Mouse (Mus musculus) left cerebral cortex, postnatal 25 days (tissue): ENCODE measurements at regions not wholly inside any gene's neighbourhood (a gene's known extent, or its start where the extent isn't known, plus 50 kb on each side); places are given as distances from the start of the nearest gene placed in this dataset.
A peak's percentile ranks its signal among the peaks of the same experiment; 100 is the strongest.

Experiments
- DNase-seq, 2 experiments: peaks; one replicate each; pipeline ENCODE4 v3.0.0; 2022; ENCODE audit warnings: low spot score in 2 of 2, mixed read lengths in 1 of 2
- intact Hi-C: fragments of 180-260 bp; cut with DNase I; formaldehyde crosslinking; loops from one replicate; pipeline ENCODE4 v1.15.1; 2025

DNA sequence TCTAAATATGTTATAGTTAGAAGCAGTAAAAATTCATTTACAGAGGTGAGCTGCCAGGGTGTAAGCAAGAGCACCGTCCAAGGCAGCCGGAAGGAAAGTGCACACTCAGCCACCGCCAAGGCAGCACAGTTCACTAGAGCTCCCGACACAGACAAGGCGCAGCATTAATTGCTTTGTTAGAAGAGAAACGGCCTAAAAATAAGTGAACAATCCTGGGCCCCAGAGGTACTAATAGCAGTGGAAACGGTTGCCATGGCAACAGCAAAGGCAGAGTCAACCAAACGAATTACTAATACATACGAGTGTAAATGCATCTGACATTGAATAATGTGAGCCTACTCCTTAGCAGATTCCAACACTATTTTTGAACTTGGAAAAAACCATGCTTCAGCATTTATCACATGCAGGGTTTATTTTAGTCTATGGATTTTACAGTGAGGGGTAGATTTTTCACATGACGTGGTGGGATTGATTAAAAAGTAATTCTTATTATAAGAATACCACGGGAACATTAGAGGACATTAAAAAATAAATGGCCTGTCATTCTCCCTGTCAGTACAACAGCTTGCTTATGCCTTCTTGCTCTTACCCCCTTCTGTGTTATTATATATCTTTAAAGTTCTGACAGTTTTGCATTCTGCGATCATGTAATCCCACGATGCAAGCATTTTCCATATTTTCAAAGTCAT lies 62.5 kb downstream of the Cavin4 start:
- peak; percentile 56 to 68 for DNase-seq
- intact Hi-C loops = no loop called here

DNA sequence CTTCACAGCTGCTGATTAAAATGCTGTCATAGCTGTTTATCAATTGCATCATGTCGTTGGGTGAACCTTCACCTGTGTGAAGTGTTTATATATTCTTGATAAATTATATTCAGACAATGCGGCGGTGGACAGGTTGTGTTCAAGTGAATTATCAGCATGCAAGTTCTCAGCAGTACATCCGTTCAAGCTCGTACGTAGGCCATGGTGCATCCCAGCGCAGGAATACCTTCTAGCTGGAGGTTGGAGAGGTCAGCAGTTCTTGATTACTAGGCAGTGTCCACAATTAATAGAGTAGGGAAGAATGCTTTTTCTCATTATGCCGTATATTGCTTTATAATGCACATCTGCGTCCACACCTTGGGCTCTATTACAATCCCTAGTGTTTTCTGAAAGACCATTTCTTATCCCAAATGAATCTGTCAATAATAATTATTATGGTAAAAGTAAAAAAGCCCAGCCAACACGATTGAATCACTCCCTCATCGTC lies 63.1 kb downstream of the Cavin4 start:
- no peak for DNase-seq
- intact Hi-C loops = no loop called here

DNA sequence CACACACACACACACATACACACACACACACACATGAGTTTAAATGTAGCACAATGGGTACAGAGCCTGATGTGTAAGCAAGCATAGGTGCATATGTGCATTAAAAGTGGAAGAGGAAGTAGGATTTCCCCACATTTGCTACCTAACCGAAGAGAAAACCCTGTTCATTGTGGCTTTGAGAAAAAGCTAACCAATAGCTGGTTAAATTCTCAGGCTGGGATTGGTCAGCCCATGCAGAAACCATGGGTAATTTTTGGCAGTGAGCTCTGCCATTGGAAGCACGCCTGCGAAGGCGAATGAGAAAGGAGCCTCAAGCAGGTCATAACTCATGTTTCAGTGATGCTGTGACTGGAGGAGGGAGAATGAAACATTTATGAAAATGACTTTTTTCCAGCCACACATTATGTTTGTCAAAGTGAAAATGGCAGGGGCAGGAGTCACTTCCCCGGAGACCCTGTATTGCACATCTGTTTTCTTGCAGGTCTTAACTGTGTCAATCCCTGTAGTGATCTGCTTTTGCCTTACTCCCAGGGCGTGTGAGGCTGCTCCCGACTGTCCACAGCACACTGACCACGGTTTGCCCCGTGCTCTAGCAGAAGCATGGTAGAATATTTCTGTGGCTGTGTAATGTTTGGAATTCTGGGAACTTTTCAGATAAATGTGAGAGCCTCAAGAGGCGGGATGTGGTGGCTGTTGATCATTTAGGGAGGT lies 71.7 kb downstream of the Cavin4 start:
- intact Hi-C loops = no loop called here
- no peak for DNase-seq

DNA sequence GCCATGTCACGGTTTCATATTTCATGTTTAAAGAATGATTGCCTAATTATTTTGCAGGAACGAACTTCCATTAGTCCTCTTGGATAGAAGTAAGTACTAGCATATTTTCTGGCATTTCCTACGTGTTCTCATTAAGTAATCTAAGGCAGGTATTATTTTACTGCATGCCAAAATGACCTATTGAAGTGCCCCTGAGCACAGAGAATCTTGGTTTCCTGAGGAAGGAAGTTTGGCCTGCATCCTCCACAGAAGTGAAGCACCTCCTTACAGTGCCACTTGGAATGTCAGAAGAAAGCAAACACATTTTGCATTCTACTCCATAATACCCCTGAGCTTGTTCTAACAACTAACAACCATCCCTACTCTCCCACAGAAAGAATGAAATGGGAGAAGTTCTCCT lies 82.9 kb downstream of the Cavin4 start:
- intact Hi-C loops = no loop called here
- no peak for DNase-seq

DNA sequence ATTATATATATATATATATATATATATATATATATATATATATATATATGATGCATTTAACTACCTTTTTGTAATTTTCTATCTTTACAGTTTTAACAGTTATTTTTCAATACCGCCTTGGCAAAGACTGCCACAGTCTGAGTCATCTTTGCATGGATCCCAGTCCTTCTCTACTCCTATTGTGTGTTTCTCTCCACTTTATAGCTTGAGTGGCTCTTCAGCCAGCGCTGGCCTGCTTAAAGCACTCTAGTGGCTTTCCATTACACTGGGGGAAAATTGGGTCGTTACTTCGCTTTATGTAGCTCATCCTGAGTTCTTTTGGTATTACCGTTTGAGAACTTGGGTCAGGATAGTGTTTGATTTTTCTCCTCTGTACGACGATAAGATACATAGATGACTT lies 86.3 kb downstream of the Cavin4 start:
- intact Hi-C loops = no loop called here
- DNase-seq = no peak

DNA sequence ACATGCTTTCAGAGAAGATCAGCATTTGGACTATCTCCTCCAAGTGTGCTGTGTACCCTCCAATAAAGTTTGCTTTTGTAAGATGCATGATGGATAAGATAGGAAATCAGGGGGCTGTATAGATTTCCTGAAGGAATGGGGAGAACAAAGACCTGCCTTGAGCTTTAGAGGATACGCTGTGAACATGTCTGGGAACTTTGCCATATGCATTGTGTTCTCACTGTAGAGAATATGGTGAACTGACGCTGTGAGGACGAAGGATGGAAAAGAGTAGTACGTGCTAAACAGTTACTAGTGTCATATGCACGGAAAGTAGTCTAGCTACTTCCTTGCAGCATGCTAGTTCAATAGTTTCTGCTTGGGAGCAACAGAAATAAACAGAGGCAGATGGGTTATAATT lies 86.8 kb downstream of the Cavin4 start:
- intact Hi-C loops = no loop called here
- DNase-seq = no peak

DNA sequence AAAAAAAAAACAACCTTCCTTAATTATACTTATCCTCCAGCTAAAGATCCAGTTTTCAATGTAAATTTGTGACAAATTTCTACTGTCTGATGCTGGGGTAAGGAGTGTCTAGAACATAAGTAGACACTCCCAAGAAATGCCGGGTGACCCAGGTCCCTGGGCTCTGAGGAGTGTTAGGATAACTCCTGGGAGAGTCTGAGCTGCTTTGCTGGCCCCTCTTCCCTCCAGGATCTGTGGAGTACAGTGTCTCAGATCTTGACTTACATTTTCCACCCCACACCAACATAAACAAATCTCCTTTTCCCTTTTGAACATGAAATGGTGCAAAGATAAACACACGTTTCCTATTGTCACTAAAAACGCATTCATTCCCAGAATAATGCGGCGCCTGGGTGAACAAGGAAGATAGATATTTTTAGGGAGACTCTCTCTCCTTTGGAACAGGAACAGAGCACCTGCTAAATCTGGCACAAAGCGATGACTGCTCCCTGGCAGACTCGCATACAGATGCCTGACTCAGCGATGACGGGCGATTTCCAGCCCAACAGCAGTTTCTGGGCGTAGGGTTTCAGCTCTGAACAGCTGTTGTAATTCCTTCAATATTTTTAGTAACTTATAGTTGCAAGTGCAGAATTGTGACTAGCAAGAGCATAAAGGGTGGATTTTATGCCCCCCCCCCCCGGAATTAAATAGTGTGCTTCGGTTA lies 91.3 kb downstream of the Cavin4 start:
- intact Hi-C loops = no loop called here
- DNase-seq = peak; percentile 75 to 92

DNA sequence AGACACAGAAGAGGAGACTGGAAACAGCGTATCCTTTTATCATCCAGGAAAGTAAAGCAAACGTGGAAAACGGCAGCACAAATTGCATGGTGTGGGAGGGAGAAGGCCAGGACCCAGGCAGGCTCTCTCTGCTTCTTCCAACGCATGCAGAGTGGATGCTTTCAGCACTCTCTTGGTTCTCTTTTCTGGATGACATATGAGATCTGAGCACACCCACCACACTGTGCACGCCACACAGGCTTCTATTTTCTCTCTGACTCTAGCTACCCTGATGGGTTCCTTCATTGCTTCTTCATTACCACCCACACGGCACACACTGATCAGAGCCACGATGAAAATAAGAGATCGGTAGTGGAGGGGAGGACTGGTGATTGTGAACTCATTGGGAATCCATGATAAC lies 97.3 kb downstream of the Cavin4 start:
- DNase-seq = peak in 1 of 2 experiments; percentile 11
- intact Hi-C loops = no loop called here

DNA sequence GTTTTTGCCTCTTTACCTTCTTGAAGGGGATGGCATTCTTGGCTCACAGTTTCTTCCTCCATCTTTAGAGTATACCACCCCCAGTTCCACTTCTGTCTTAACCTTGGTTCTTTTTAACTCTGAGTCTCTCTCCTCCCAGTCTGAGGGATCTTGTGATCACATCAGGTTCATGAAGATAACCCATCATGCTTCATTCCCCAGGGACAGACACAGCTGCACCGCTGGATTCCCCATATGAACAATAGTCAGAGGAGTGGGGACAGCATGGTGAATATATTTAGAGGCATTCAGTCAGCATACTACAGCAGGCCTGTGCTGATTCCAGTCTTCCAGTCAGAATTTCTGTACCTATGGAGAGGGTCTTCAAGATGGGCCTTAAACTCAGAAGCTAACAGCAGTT lies 103.1 kb downstream of the Cavin4 start:
- no peak for DNase-seq
- intact Hi-C loops = no loop called here

DNA sequence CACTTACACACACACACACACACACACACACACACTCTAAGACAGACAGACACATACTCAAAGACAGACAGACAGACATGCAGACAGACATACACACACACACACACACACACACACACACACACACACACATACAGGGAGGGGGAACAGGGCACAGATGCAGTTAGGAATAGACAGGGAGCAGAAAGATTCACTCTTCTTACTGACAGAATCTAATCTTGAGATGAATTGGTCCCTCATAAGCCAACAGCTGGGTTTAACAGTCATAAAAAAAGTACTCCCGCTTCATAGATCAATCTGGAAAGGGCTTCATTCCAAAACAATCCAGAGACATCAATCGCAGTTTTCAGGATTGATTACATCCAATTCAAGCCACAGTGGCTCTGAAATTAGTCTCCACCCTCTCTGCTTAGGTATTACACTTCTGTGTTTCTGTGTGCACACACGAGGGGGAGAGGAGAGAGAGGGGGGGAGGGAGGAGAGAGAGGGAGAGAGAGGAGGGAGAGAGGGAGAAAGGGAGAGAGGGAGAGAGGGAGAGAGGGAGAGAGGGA lies 107.2 kb downstream of the Cavin4 start:
- intact Hi-C loops = loop anchor here (5.0 to 10.0 kb wide), 2 partner anchors 78 to 554 kb away; no protein-coding TSS in a partner anchor
- no peak for DNase-seq

DNA sequence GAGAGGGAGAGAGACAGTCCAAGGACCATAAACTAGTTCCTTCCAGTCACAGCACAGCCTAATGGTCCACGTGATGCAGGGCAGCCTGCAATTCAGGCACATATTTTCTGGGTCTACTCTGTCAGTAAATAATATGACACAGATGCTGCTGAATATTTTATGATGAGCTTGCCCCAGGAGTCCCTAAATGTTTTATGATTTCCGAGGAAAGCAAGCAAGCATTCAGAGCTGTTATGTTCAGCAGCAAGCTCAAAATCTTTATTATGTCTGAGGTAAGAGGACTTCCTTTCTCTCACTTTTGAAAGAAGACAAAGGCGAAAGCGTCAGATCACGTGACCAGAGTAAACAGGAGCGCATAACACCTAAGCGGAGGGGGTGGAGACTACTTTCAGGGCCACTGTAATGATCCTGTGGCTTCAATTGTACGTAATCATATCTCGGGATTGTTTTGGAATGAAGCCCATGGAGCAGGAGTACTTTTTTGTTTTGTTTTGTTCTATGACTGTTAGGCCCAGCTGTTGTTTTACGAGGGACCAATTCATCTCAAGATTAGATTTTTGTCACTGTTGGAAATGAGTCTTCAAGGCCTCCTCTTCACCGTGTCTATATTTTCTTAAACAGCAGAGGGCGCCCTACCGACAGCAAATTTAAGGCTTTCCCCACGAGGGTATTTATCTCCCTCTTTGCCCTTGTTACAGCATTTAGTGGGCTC lies 107.8 kb downstream of the Cavin4 start:
- peak; percentile 67 to 81 for DNase-seq
- intact Hi-C loops = loop anchor here (5.0 to 10.0 kb wide), 2 partner anchors 79 to 554 kb away; no protein-coding TSS in a partner anchor

DNA sequence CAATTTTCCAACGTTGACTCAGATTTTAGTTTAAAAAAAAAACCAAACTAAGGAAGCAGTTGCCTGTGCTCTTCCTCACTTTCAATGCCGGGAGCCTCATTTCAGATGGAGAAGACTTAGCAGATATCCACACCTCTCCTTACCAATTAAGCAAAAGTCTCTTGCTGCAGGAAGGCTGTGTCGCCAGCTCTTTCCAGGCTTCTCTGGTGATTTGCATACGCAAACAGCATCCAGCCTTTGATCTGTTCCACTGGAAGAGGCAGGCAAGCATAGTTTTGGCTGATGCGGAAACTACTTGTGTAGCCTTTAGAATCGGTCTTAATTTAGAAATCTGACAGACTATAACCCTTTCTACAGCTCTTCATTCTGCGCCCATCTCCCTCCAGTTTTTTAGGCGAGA lies 108.5 kb downstream of the Cavin4 start:
- peak; percentile 12 to 52 for DNase-seq
- intact Hi-C loops = loop anchor here (5.0 to 10.0 kb wide), 2 partner anchors 80 to 553 kb away; no protein-coding TSS in a partner anchor

DNA sequence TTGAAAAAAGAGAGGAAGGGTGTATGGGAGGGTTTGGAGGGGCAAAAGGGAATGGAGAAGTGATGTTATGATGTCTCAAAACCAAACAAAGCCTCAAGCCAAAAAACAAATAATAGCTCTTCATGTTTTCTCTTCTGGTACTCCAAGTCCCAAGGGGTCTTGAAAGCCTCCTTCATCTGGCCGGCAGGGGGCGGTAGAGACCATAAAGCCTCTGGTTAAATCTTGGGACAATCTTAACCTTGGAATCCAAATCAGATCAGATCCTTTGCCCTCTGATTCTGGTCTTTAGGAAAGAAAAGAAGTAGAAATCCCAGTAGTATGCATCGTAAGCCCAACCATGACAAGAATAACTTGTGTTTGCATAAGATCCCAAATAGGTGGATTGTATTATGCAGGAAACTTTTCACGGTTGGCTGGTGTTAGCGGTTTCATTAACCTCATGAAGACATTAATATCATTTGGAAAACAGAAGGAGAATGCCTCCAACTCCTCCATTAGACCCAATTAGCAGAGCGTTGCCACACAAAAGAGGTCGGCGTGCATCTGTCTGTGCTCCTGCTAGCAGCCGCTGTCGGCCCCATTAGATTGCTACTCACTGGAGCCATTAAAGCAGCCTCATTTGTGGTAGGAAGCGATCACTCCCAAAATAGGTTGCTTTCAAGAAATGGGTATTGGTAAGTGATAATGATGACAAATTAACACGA lies 116.0 kb downstream of the Cavin4 start:
- intact Hi-C loops = loop anchor here (2.0 to 10.0 kb wide), 3 partner anchors 279 to 545 kb away; partner anchors contain the start of gene Plppr1
- peak; percentile 58 to 78 for DNase-seq

DNA sequence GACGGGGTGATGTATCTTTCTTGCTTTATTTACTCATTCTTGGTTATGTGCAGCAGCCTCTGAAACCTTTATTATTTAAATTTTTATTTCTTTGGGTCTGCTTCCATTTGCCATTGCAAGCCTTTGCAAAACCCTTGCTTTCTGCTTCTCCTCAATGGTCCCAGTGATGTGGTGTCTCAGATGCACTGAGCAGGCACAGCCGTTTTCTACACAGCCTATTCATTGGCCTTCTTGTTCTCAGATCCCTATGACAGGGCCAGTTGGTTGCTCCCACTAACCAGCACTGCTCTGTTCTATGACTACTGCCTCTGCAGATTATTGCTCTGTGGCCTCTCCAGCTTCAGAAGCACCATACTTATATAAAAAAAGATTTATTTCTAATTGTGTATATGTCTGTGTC lies 116.6 kb downstream of the Cavin4 start:
- intact Hi-C loops = loop anchor here (2.0 to 10.0 kb wide), 3 partner anchors 279 to 545 kb away; partner anchors contain the start of gene Plppr1
- no peak for DNase-seq

DNA sequence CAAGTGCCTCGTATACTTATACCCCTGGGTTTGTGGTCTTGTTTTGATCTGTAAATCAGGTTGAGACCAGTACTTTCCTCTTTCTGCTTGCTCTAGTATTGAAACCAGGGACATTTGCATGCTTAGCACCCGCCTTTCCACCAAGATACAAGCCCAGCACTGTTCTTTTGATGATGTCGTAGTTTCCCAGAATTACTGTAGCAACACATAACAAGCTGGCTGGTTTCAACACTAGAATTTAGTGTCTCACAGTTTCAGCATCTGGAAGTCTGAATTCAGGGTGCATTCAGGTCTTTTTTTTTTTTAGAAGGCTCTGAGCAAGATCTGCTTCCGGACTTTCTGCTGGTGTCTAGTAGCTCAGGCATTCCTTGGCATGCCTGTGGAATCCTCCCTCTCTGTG lies 117.8 kb downstream of the Cavin4 start:
- peak in 1 of 2 experiments; percentile 12 for DNase-seq
- intact Hi-C loops = no loop called here

DNA sequence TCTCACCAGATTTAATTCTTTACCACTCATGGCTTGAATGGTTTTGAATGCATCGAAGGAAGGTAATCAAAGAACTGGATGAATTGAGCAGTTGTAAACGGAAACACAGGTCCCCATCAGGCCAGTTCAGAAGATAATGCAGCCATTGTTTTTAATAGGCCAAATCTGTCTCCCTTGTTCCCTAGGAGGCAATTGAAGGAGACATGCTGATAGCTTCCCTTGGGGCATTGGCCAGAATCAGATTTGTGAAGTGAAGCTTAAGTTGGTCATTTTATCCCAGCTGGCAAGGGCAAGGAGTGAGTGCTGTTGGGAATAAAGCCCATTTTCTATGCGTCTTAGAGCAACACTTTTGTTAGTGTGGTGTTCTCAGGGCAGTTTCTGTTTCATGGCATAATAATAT lies 119.4 kb downstream of the Cavin4 start:
- intact Hi-C loops = no loop called here
- no peak for DNase-seq

DNA sequence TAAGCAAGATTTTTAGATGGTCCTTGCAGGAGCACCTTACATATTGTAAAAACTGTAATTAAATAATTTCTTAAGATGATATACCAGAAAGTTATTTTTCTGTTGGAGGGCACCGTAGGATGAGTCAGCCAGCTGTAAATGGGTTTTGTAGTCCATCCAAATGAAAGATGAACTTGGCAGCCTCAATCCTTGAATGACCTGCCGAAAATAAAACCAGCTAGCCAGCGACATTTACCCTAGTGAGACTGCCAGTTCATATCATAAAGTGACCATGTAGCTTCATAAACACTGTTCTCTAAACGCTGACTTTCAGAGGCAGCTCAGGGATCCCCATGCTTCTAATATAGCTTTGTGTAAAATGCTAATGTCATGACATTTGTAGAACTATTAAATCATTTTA lies 127.8 kb downstream of the Cavin4 start:
- no peak for DNase-seq
- intact Hi-C loops = no loop called here

DNA sequence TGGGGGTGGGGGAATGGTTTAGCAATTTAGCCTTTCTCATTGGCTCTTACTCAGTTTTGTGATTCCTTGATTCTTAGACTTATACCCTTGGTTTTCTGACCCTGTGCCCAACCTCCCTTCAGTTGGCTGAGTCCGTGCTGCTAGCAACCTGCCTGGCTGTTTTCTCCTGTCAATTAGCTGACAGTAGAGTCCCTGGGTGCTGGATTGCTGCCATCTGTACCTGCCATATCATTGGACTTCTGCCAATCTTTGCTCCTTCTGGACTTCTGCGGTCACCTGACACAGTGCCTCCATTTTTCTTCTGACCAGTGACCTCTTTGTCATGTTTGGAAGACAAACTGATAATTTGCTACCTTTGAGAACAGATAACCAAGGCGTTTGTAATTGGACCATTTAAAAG lies 140.5 kb downstream of the Cavin4 start:
- intact Hi-C loops = no loop called here
- no peak for DNase-seq

DNA sequence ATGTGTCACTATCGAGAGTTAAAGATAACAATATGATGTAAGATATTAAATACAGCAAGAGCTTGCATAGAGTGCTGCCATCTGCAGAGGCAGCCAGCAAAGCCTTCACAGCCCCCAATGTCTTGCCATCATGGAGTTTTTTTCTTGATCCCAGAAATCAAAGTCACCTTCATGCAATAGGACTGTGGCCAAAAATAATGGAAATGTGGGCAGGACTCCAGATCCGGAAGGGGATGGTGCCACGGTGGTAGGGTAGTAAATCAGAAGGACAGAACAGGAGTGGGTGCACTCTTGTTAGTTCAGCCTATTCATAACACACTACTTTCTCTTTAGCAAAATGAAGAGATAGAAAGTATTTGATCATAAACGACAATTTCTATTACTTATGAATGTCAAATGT lies 145.3 kb downstream of the Cavin4 start:
- intact Hi-C loops = no loop called here
- DNase-seq = no peak
